In genomic region chr4:127192704-127193103, GRCm38 (mm10) we compare ENCODE assay signal across 33 mouse cellular contexts. TPM values are rescaled to one million over a fixed set of nuclear protein-coding genes. Genes with fewer than 3 reads are reported as not detected.
DNase-seq lines count a peak whose midpoint lies in the region; ATAC-seq and TF ChIP-seq lines count a peak whose summit lies in the region.
"Had no signal": no experiment of that assay in that cellular context is flagged by ENCODE, and none has a peak within 500 bp of the region (broad histone marks: within the 10 kb centered on the region; RNA-seq: fewer than 3 reads in every experiment).

No protein-coding gene starts in this region.

- 57% methylated on average over 8 of the region's 8 CpGs for WGBS in cerebellum, adult 2 months
- 69% methylated on average over 8 of the region's 8 CpGs for WGBS in hindbrain, embryonic 13.5 days
- WGBS in hindbrain, embryonic 12.5 days: 72% methylated on average over 8 of the region's 8 CpGs
- 51% methylated on average over 8 of the region's 8 CpGs for WGBS in hindbrain, postnatal 0 days

- no peak overlapping the region for H3K4me3 ChIP-seq in cerebellum, adult 2 months (replicated peaks; ENCODE audit: insufficient read depth, low read depth, low read length)
- no peak overlapping the region for H3K4me3 ChIP-seq in hindbrain, embryonic 13.5 days
- H3K4me3 ChIP-seq in hindbrain, embryonic 12.5 days: no peak overlapping the region
- no peak overlapping the region for H3K4me3 ChIP-seq in hindbrain, postnatal 0 days (ENCODE audit: low read length)
- H3K4me3 ChIP-seq: embryonic facial prominence, embryonic 12.5 days; gastrocnemius, adult 2 months; limb, embryonic 10.5 days; limb, embryonic 15.5 days; liver, embryonic 13.5 days had no signal

- H3K9me3 ChIP-seq in hindbrain, embryonic 13.5 days: no peaks in the 10 kb centered on the region
- H3K9me3 ChIP-seq in hindbrain, embryonic 12.5 days (replicated peaks): no peaks in the 10 kb centered on the region
- no peaks in the 10 kb centered on the region for H3K9me3 ChIP-seq in hindbrain, postnatal 0 days (ENCODE audit: low read length)
- H3K9me3 ChIP-seq: embryonic facial prominence, embryonic 12.5 days; limb, embryonic 10.5 days; limb, embryonic 15.5 days; liver, embryonic 13.5 days had no signal

- H3K9ac ChIP-seq in hindbrain, embryonic 13.5 days: no peak overlapping the region
- no peak overlapping the region for H3K9ac ChIP-seq in hindbrain, embryonic 12.5 days
- no peak overlapping the region for H3K9ac ChIP-seq in hindbrain, postnatal 0 days (replicated peaks; ENCODE audit: low read length)
- H3K9ac ChIP-seq: embryonic facial prominence, embryonic 12.5 days; limb, embryonic 15.5 days; liver, embryonic 13.5 days had no signal

- no peak for TF ChIP-seq POLR2A in cerebellum, adult 2 months (IDR thresholded peaks at IDR 0.05; ENCODE audit: borderline replicate concordance, insufficient read depth, low read length)

- intact Hi-C loops in left cerebral cortex, postnatal 4 days (cut with DNase I): no loop called here

- no peak for DNase-seq in cerebellum, adult 2 months
- DNase-seq in cerebellum, adult 18-20 months: no peak
- DNase-seq in left cerebral cortex, postnatal 4 days: peak; percentile 26
- no peak for DNase-seq in left cerebral cortex, adult 11 months (ENCODE audit: low spot score)
- peak; percentile 63 for DNase-seq in hindbrain, postnatal 0 days (ENCODE audit: low spot score)
- DNase-seq: adrenal gland, postnatal 10 days; embryo, embryonic 11 days; gastrocnemius, adult 2 months; gastrocnemius, postnatal 36 days; heart, postnatal 36 days; kidney, adult 9 months; kidney, postnatal 10 days; layer of hippocampus, adult 9-11 months; liver, embryonic 13.5 days; lung, adult 18-20 months; midbrain, embryonic 14.5 days; right cerebral cortex, adult 18-20 months; right cerebral cortex, postnatal 4 days; thymus, adult 18-20 months; thymus, postnatal 25 days had no signal

- H3K36me3 ChIP-seq in hindbrain, embryonic 13.5 days: peaks cover 14% of the 10 kb centered on the region
- peaks cover 12% of the 10 kb centered on the region for H3K36me3 ChIP-seq in hindbrain, embryonic 12.5 days
- no peaks in the 10 kb centered on the region for H3K36me3 ChIP-seq in hindbrain, postnatal 0 days (ENCODE audit: insufficient read depth, low read length)
- H3K36me3 ChIP-seq: embryonic facial prominence, embryonic 12.5 days; limb, embryonic 10.5 days; limb, embryonic 15.5 days; liver, embryonic 13.5 days had no signal

- no peak for ATAC-seq in hindbrain, embryonic 13.5 days (ENCODE audit: low FRiP score)
- no peak for ATAC-seq in hindbrain, embryonic 12.5 days (ENCODE audit: low FRiP score)
- no peak for ATAC-seq in hindbrain, postnatal 0 days
- ATAC-seq: intestine, postnatal 0 days; lung, postnatal 0 days; Patski had no signal

- peaks cover 58% of the 10 kb centered on the region for H3K4me1 ChIP-seq in cerebellum, adult 2 months (ENCODE audit: control insufficient read depth, insufficient read depth, low read length)
- peaks cover 48% of the 10 kb centered on the region for H3K4me1 ChIP-seq in hindbrain, embryonic 13.5 days (replicated peaks)
- peaks cover 21% of the 10 kb centered on the region for H3K4me1 ChIP-seq in hindbrain, embryonic 12.5 days
- peaks cover 8% of the 10 kb centered on the region for H3K4me1 ChIP-seq in hindbrain, postnatal 0 days (ENCODE audit: insufficient read depth, low read length)
- H3K4me1 ChIP-seq: limb, embryonic 10.5 days; liver, embryonic 13.5 days had no signal

- H3K4me2 ChIP-seq in hindbrain, embryonic 13.5 days: no peak overlapping the region
- no peak overlapping the region for H3K4me2 ChIP-seq in hindbrain, embryonic 12.5 days (replicated peaks)
- no peak overlapping the region for H3K4me2 ChIP-seq in hindbrain, postnatal 0 days (ENCODE audit: low read depth, low read length)
- H3K4me2 ChIP-seq: embryonic facial prominence, embryonic 12.5 days; heart, embryonic 11.5 days; limb, embryonic 15.5 days; liver, embryonic 13.5 days had no signal

- H3K27ac ChIP-seq in cerebellum, adult 2 months (ENCODE audit: insufficient read depth, low read length): peak overlapping the region; percentile 60
- peak overlapping the region; percentile 56; the same call in 1 of the 2 replicates for H3K27ac ChIP-seq in hindbrain, embryonic 13.5 days
- H3K27ac ChIP-seq in hindbrain, embryonic 12.5 days: no peak overlapping the region
- peak overlapping the region; percentile 41; the same call in 1 of the 2 replicates for H3K27ac ChIP-seq in hindbrain, postnatal 0 days
- H3K27ac ChIP-seq: embryonic facial prominence, embryonic 12.5 days; gastrocnemius, adult 2 months; limb, embryonic 10.5 days; limb, embryonic 15.5 days; liver, embryonic 13.5 days; macrophage; stomach, postnatal 0 days had no signal

- no peak for TF ChIP-seq CTCF in cerebellum, adult 2 months (IDR thresholded peaks at IDR 0.05; ENCODE audit: borderline replicate concordance, insufficient read depth, low read depth, low read length)
- no peak for TF ChIP-seq CTCF in hindbrain, postnatal 0 days (IDR thresholded peaks at IDR 0.05; ENCODE audit: low read depth)

- no peaks in the 10 kb centered on the region for H3K27me3 ChIP-seq in cerebellum, adult 2 months (ENCODE audit: control insufficient read depth, insufficient read depth, low read length)
- 0 out of 2 replicates have a peak, but pooled peaks cover 3% of the 10 kb centered on the region for H3K27me3 ChIP-seq in hindbrain, embryonic 13.5 days
- no peaks in the 10 kb centered on the region for H3K27me3 ChIP-seq in hindbrain, embryonic 12.5 days
- no peaks in the 10 kb centered on the region for H3K27me3 ChIP-seq in hindbrain, postnatal 0 days (ENCODE audit: insufficient read depth, low read length)
- H3K27me3 ChIP-seq: embryonic facial prominence, embryonic 12.5 days; limb, embryonic 15.5 days; liver, embryonic 13.5 days; Patski had no signal

RNA-seq across cellular contexts. Expression of gene Dlgap3, which starts 23.7 kb away (rescaled TPM):
- 56.1 and 59.8 TPM in 2 replicates for polyA plus RNA-seq in cerebellum, adult 2 months (2012; rRNA removed)
- polyA plus RNA-seq in hindbrain, embryonic 13.5 days (2015; fragmentation: Nextera tagmentation; extraction: Ambion mirVana): 13.1 and 13.4 TPM in 2 replicates
- 12.5 and 13.3 TPM in 2 replicates for polyA plus RNA-seq in hindbrain, embryonic 12.5 days (2016; fragmentation: Nextera tagmentation; extraction: Ambion mirVana)
- total RNA-seq in left cerebral cortex, postnatal 4 days (2021): 100 to 1,000 TPM; 111 to 125 TPM
- total RNA-seq in hindbrain, postnatal 0 days (2014; rRNA removed): 153 and 163 TPM in 2 replicates
- polyA plus RNA-seq in hindbrain, postnatal 0 days (2015; fragmentation: Nextera tagmentation; extraction: Ambion mirVana): 30.0 and 34.2 TPM in 2 replicates
- total RNA-seq: gastrocnemius, adult 2 months; megakaryocyte-erythroid progenitor cell, adult 5-6 weeks; MEL had no signal
- polyA plus RNA-seq: macrophage had no signal

RNA-seq across cellular contexts. Expression of gene Smim12, which starts 50.9 kb away (rescaled TPM):
- 95.5 and 106 TPM in 2 replicates for polyA plus RNA-seq in cerebellum, adult 2 months (2012; rRNA removed)
- polyA plus RNA-seq in hindbrain, embryonic 13.5 days (2015; fragmentation: Nextera tagmentation; extraction: Ambion mirVana): 55.6 and 56.1 TPM in 2 replicates
- 44.7 and 50.6 TPM in 2 replicates for polyA plus RNA-seq in hindbrain, embryonic 12.5 days (2016; fragmentation: Nextera tagmentation; extraction: Ambion mirVana)
- 10 to 100 TPM; 27.1 to 29.3 TPM for total RNA-seq in left cerebral cortex, postnatal 4 days (2021)
- total RNA-seq in hindbrain, postnatal 0 days (2014; rRNA removed): 40.8 and 47.2 TPM in 2 replicates
- 63.7 and 65.4 TPM in 2 replicates for polyA plus RNA-seq in hindbrain, postnatal 0 days (2015; fragmentation: Nextera tagmentation; extraction: Ambion mirVana)

Comparison
In these comparisons a context has a peak if more than half of its experiments do, and no peak if none do; other contexts are left out.
1. DNase-seq: peak in left cerebral cortex, postnatal 4 days (single experiment) and hindbrain, postnatal 0 days (single experiment); none in cerebellum, adult 2 months (0 of 2), cerebellum, adult 18-20 months (0 of 2) and left cerebral cortex, adult 11 months (single experiment).